Mouse (Mus musculus) erythroblast, embryonic 14.5 days (primary cell): ENCODE results near the gene BC049715.

Source experiments
- GATA1 ChIP-seq: IDR thresholded peaks from 2 replicates; pipeline ENCODE4 v1.6.1; 2012; ENCODE audit warnings: low read length, inconsistent platforms, mixed read lengths
- TAL1 ChIP-seq: IDR thresholded peaks from 3 replicates; pipeline ENCODE4 v1.6.1; 2012; ENCODE audit warnings: low read length, inconsistent platforms, mixed read lengths

DNA sequence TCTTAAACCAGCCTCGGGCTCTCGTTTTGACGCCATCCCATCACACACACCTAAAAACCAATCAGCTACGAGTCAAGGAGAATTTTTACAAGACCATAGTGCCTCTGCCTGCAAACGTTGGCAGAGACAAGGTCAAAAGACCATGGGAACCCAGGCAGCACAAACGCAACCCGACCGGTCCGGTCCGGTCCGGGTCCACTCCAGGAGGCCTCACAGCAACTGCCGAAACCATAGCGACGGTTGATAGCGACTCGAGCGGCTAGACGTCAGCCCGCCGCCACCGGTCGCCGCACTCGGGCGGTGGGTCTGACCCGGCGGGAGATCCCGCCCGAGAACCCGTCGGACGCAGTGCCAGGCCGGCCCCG is at the start of gene BC049715:
- TF ChIP-seq GATA1: no peak
- TF ChIP-seq TAL1: no peak
